Mouse (Mus musculus) limb, embryonic 13.5 days (tissue): Measurements from ENCODE around the gene Usp28. TPM values are rescaled to one million over a fixed set of nuclear protein-coding genes. Genes with fewer than 3 reads are reported as not detected.

ENCODE experiments used
- ATAC-seq: fragments of 200-750 bp; cut with Nextera tagmentation; 2 replicates; pipeline ENCODE4 v1.8.0; 2017; ENCODE audit warnings: low read depth, moderate number of reproducible peaks, moderate TSS enrichment; ENCODE audit not compliant: low FRiP score
- H3K27ac ChIP-seq: fragments of 300-500 bp; sonication (generic); 2 replicates; pipeline ENCODE4 v1.5.1; 2015; ENCODE audit warnings: inconsistent platforms, mild to moderate bottlenecking, moderate library complexity
- H3K27me3 ChIP-seq: fragments of 300-500 bp; sonication (generic); 2 replicates; pipeline ENCODE4 v1.6.1; 2015; ENCODE audit warnings: mild to moderate bottlenecking, inconsistent platforms
- H3K36me3 ChIP-seq: fragments of 300-500 bp; sonication (generic); 2 replicates; pipeline ENCODE4 v1.6.1; 2015; ENCODE audit warnings: inconsistent platforms, mild to moderate bottlenecking, moderate library complexity
- H3K4me1 ChIP-seq: fragments of 300-500 bp; sonication (generic); 2 replicates; pipeline ENCODE4 v1.6.1; 2015; ENCODE audit warnings: inconsistent platforms
- H3K4me2 ChIP-seq: fragments of 300-500 bp; sonication (generic); replicated peaks from 2 replicates; pipeline ENCODE4 v1.6.1; 2015; ENCODE audit warnings: inconsistent platforms, mild to moderate bottlenecking, moderate library complexity
- H3K4me3 ChIP-seq: fragments of 300-500 bp; sonication (generic); 2 replicates; pipeline ENCODE4 v1.5.1; 2015; ENCODE audit warnings: moderate library complexity, mild to moderate bottlenecking, inconsistent platforms
- H3K9ac ChIP-seq: fragments of 300-500 bp; sonication (generic); 2 replicates; pipeline ENCODE4 v1.6.1; 2015; ENCODE audit warnings: mild to moderate bottlenecking, inconsistent platforms
- H3K9me3 ChIP-seq: fragments of 300-500 bp; sonication (generic); 2 replicates; pipeline ENCODE4 v1.6.1; 2016; ENCODE audit warnings: inconsistent platforms
- WGBS: fragments of 180-500 bp; shearing (Covaris S2); methylation state at CpG from one replicate; pipeline ENCODE4 v1.1.7; 2015; 5-methylcytosine and 5-hydroxymethylcytosine counted together
- polyA plus RNA-seq: library from polyadenylated mRNA; unstranded; fragments of >200 nt; fragmentation: Nextera tagmentation; extraction: Ambion mirVana; gene quantifications from 2 replicates; pipeline ENCODE4 v1.2.1, GENCODE M21; 2015

Usp28 gene
- polyA plus RNA-seq, 1 experiment from 2014 or later, result 44.7 TPM

DNA sequence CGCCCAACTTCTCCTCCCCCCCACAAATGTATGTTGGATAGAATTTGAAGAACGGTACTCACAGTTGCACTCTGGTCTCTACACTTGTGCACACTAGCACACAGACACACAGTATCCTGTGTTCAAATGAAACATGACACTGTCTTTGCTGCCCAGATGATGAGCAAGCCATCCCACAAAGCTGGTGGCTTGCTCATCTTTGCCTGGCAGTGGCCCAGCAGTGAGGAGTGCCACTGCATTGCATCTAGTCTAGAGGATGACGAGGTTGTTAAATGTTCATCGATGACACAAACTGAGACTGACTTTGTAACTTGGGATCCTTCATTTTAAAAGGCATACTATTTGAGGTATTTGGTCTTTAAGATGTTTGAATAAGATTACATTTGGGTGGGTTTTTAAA, 49.6 kb downstream of the Usp28 start:
- Histone ChIP-seq H3K4me3 (no peak overlapping the region), H3K36me3 (peaks cover 94% of the 10 kb centered on the region), H3K27ac (no peak overlapping the region), H3K9me3 (no peaks in the 10 kb centered on the region), H3K27me3 (no peaks in the 10 kb centered on the region), H3K4me1 (no peaks in the 10 kb centered on the region), H3K9ac (no peak overlapping the region), H3K4me2 (no peak overlapping the region)
- WGBS, result 93% methylated on average over 4 of the region's 4 CpGs
- no peak for ATAC-seq

GRCm38 (mm10) chr9:49050901-49051300, 65.7 kb downstream of the Usp28 start:
- no peak for ATAC-seq

DNA sequence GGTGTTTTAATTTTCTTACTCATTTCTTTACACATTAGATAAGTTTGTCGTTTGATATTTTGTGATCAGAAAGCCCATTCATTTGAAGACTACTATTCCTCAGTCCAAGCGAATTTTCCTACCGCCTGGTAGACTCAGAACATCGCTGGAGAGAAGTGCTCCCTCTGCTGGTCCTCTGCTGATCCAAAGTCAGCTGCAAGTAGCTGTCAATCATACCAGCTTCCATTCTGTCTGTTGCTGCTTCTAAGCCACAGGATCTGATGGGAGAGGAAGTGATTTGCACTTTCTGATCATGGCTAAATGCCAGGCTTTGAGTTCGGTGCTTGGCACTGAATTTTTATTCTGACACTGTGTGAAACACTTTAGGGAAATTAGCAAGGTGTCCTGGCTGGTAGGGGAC, 66.2 kb downstream of the Usp28 start:
- Histone ChIP-seq H3K4me1 (peaks cover 3% of the 10 kb centered on the region), H3K4me2 (no peak overlapping the region), H3K9ac (no peak overlapping the region), H3K27ac (no peak overlapping the region), H3K36me3 (no peaks in the 10 kb centered on the region), H3K9me3 (no peaks in the 10 kb centered on the region), H3K27me3 (no peaks in the 10 kb centered on the region), H3K4me3 (no peak overlapping the region)
- ATAC-seq, result no peak
- WGBS, result 15% methylated on average over 5 of the region's 5 CpGs

More at GRCm38 (mm10) chr9:49050901-49051300, 65.7 kb downstream of the Usp28 start:
- H3K27ac ChIP-seq, result no peak overlapping the region
- no peaks in the 10 kb centered on the region for H3K9me3 ChIP-seq
- H3K4me3 ChIP-seq, result no peak overlapping the region
- H3K27me3 ChIP-seq, result no peaks in the 10 kb centered on the region
- no peaks in the 10 kb centered on the region for H3K36me3 ChIP-seq
- no peaks in the 10 kb centered on the region for H3K4me1 ChIP-seq
- no peak overlapping the region for H3K9ac ChIP-seq
- WGBS, result 69% methylated on average over 5 of the region's 5 CpGs
- no peak overlapping the region for H3K4me2 ChIP-seq

DNA sequence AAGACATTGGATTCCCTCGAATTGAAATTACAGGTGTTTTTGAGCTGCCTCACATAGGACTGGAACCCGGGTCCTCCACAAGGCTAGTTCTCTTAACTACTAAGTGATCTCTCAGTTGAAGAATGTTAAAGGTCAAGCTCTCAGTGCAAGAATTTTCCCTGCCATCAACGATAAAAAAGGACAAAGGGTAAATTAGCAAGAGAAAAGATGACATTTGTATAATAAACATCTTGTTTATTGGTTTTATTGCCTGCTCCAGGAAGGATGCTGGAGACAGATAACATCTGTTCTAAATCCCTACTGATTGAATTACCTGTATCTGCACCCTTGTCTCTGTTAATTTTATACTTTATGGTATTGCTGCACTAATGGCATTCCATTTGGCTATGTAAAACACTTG, 68.9 kb downstream of the Usp28 start:
- H3K36me3 ChIP-seq, result peaks cover 7% of the 10 kb centered on the region
- no peaks in the 10 kb centered on the region for H3K27me3 ChIP-seq
- H3K4me2 ChIP-seq, result no peak overlapping the region
- H3K4me1 ChIP-seq, result peaks cover 8% of the 10 kb centered on the region
- WGBS, result 78% methylated on average over 3 of the region's 3 CpGs
- H3K27ac ChIP-seq, result no peak overlapping the region
- no peak overlapping the region for H3K4me3 ChIP-seq
- H3K9me3 ChIP-seq, result no peaks in the 10 kb centered on the region
- ATAC-seq, result no peak
- H3K9ac ChIP-seq, result no peak overlapping the region

DNA sequence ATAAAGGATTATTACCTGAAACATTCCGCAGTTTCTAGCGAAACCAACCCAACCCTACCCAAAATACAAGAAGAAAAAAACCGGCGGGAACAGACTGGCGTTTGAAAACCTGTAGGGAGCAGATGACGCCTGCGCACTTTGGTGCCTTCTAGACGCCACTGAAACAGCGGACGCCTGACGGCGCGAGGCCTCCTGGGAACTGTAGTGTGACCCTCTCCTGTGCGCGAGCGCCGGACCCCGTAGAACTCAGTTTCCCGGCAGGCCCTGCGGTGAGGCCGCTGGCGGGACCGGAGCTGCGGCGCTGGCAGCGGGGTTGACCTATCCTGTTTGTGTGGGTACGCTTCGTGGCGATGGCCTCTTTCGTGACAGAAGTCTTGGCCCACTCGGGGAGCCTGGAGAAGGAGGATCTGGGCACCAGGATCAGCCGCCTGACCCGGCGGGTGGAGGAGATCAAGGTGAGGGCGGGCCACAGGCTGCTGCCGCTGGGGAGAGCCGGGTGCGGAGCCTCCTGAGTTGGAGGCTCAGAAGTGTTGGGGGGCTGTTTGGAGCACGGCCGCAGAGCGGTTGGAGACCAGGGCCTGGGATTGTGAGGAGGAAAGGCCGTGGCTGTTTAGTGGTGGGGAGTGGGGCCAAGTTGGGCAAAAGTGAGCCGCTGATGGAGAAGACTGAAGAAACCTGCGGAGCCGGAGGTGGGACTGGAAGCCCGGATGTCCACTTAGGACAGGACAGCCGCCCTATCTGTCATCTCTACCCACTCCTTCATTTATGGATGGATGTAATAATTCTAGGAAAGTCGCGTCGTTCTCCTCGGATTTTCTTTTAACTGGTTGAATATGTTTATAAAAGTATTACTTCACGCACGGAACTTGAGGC, 70.4 kb downstream of the Usp28 start, which contains the start of gene Zw10:
Gene Zw10, plus strand, starts transcription at position 281 of the 873 bp plus-strand sequence.
- no peaks in the 10 kb centered on the region for H3K9me3 ChIP-seq
- WGBS, result under 1% methylated on average over 53 of the region's 53 CpGs
- H3K27me3 ChIP-seq, result no peaks in the 10 kb centered on the region
- peaks cover 18% of the 10 kb centered on the region for H3K36me3 ChIP-seq
- H3K9ac ChIP-seq, result peak within 1 kb of the TSS; percentile 89
- peaks cover 8% of the 10 kb centered on the region for H3K4me1 ChIP-seq
- ATAC-seq, result peak; percentile 99
- peak within 1 kb of the TSS; percentile 84 for H3K27ac ChIP-seq
- peak within 1 kb of the TSS; percentile 84 for H3K4me3 ChIP-seq
- peak within 1 kb of the TSS; percentile 70 for H3K4me2 ChIP-seq

DNA sequence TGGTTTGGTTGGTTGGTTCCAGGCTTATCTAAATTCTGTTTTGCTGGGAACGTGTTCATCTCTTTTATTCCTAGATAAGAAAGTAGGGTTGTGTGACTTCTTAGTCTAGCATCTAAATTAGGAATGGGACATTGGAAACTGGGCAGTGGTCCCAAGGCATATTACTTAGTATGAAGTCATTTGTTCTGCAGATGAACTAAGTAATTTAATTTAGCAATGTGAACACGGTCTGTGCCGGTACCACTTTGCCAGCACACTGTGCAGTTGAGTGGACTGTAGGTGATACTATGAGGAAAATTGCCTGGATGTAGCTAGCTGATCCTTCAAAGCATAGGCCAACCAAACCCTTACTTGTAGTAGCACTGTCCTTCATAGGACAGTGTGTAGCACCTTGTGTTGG, 91.7 kb downstream of the Usp28 start:
- Histone ChIP-seq H3K27me3 (no peaks in the 10 kb centered on the region), H3K9ac (no peak overlapping the region), H3K4me1 (no peaks in the 10 kb centered on the region), H3K4me3 (no peak overlapping the region), H3K9me3 (no peaks in the 10 kb centered on the region), H3K27ac (no peak overlapping the region), H3K4me2 (no peak overlapping the region), H3K36me3 (peaks cover 90% of the 10 kb centered on the region)
- no peak for ATAC-seq
- WGBS, result 93% methylated on average over 3 of the region's 3 CpGs

GRCm38 (mm10) chr9:49081107-49081506, 95.9 kb downstream of the Usp28 start, which contains the start of gene Tmprss5:
TSS of gene Tmprss5 (plus strand) at chr9:49081260.
- 63% methylated on average over 5 of the region's 5 CpGs for WGBS
- H3K36me3 ChIP-seq, result peaks cover 60% of the 10 kb centered on the region
- no peaks in the 10 kb centered on the region for H3K4me1 ChIP-seq
- no peak within 1 kb of the TSS for H3K4me3 ChIP-seq
- no peak within 1 kb of the TSS for H3K9ac ChIP-seq
- no peaks in the 10 kb centered on the region for H3K27me3 ChIP-seq
- no peak for ATAC-seq
- H3K27ac ChIP-seq, result no peak within 1 kb of the TSS
- H3K4me2 ChIP-seq, result no peak within 1 kb of the TSS
- H3K9me3 ChIP-seq, result no peaks in the 10 kb centered on the region

DNA sequence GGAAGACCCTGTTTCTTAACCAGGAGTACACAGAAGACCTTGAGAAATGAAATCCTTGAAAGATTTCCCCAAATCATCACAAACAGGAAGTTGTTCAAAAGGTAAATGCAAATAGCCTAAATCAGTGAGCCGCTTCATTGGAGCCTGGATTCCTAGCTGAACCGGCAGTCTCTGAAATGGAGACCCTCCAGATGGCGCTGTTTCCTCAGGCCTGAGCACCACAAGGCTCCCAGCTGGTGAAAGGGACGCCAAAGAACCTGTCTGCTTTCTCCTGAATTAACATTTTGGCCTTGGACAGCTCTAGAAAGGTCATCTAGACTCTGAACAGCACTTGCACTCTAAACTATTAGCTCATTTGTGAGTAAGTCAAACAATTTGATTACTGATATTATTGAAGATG, 96.4 kb downstream of the Usp28 start:
- Histone ChIP-seq H3K9ac (no peak overlapping the region), H3K4me2 (no peak overlapping the region), H3K4me1 (no peaks in the 10 kb centered on the region), H3K9me3 (no peaks in the 10 kb centered on the region), H3K27ac (no peak overlapping the region), H3K27me3 (no peaks in the 10 kb centered on the region), H3K4me3 (no peak overlapping the region), H3K36me3 (peaks cover 56% of the 10 kb centered on the region)
- ATAC-seq, result no peak
- 7% methylated on average over 4 of the region's 4 CpGs for WGBS

DNA sequence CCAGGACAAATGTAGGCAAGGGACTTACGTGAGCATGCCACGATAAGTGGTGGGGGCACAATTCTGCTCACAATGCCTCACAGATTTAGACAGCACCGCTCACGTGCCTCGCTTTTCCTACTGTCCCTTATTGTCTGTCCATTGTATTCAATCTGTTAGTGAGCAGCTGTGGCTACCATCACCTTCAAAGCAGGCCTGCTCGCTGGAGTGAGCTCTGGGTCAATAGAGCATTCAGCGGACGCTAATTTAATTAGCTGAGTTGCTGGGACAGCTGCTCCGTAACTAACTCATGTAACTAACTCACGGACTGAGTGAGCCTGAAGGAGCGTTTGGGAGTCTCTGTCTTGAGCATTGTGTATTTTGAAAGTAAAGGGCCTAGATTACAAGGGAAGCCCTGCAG, 102.1 kb downstream of the Usp28 start:
- Histone ChIP-seq H3K9me3 (no peaks in the 10 kb centered on the region), H3K9ac (no peak overlapping the region), H3K4me3 (no peak overlapping the region), H3K4me1 (no peaks in the 10 kb centered on the region), H3K4me2 (no peak overlapping the region), H3K36me3 (peaks cover 9% of the 10 kb centered on the region; the same call in 1 of the 2 replicates), H3K27ac (no peak overlapping the region), H3K27me3 (no peaks in the 10 kb centered on the region)
- WGBS, result 45% methylated on average over 11 of the region's 11 CpGs
- no peak for ATAC-seq

Other genes starting within 250 kb of the Usp28 start
- 1.1 and 1.3 TPM in 2 replicates for gene Zbtb16, start 149.2 kb upstream of the Usp28 start, polyA plus RNA-seq
- gene Htr3a, start 74.3 kb upstream of the Usp28 start, polyA plus RNA-seq, result 1.7 and 2.1 TPM in 2 replicates
- not detected in 2 replicates for gene Htr3b, start 20.4 kb upstream of the Usp28 start, polyA plus RNA-seq
- gene Zw10, start 70.2 kb downstream of the Usp28 start, polyA plus RNA-seq, result 43.8 and 46.7 TPM in 2 replicates
- gene Tmprss5, start 95.9 kb downstream of the Usp28 start, polyA plus RNA-seq, result 0.38 TPM in 2 replicates